Mouse (Mus musculus) heart, embryonic 14.5 days (tissue): Measurements from ENCODE around the gene Kl. TPM values are rescaled to one million over a fixed set of nuclear protein-coding genes. Genes with fewer than 3 reads are reported as not detected.

Source experiments
- ATAC-seq: fragments of 200-750 bp; cut with Nextera tagmentation; 2 replicates; pipeline ENCODE4 v1.8.0; 2017; ENCODE audit warnings: low read depth, moderate TSS enrichment; ENCODE audit not compliant: insufficient number of reproducible peaks, insufficient read depth, low FRiP score
- H3K27ac ChIP-seq, 2 experiments: fragments of 200-500 bp in 1 of 2; fragments of 300-500 bp in 1 of 2; sonication (generic) in 1 of 2; replicated peaks in 1 of 2; 2 replicates each; pipeline ENCODE4 v1.5.1; 2012 to 2014; ENCODE audit warnings: low read depth in 2 of 2, low read length in 2 of 2, control low read depth in 1 of 2, mild to moderate bottlenecking in 1 of 2, mixed read lengths in 1 of 2; ENCODE audit not compliant: control insufficient read depth in 1 of 2, insufficient read depth in 1 of 2
- H3K27me3 ChIP-seq: fragments of 300-500 bp; sonication (generic); 2 replicates; pipeline ENCODE4 v1.6.1; 2014; ENCODE audit warnings: mild to moderate bottlenecking, low read length, control low read depth; ENCODE audit not compliant: control insufficient read depth, insufficient read depth
- H3K36me3 ChIP-seq: fragments of 300-500 bp; sonication (generic); 2 replicates; pipeline ENCODE4 v1.6.1; 2014; ENCODE audit warnings: mild to moderate bottlenecking, control low read depth, low read length, mixed read lengths; ENCODE audit not compliant: control insufficient read depth, insufficient read depth
- H3K4me1 ChIP-seq, 2 experiments: fragments of 200-500 bp in 1 of 2; fragments of 300-500 bp in 1 of 2; sonication (generic) in 1 of 2; 2 replicates each; pipeline ENCODE4 v1.6.1; 2012 to 2014; ENCODE audit warnings: low read length in 2 of 2, control low read depth in 1 of 2, mixed read lengths in 1 of 2; ENCODE audit not compliant: control insufficient read depth in 2 of 2, insufficient read depth in 2 of 2
- H3K4me2 ChIP-seq: fragments of 300-500 bp; sonication (generic); 2 replicates; pipeline ENCODE4 v1.6.1; 2014; ENCODE audit warnings: mild to moderate bottlenecking, low read length
- H3K4me3 ChIP-seq, 2 experiments: fragments of 200-500 bp in 1 of 2; fragments of 300-500 bp in 1 of 2; sonication (generic) in 1 of 2; 2 replicates each; pipeline ENCODE4 v1.5.1; 2012 to 2014; ENCODE audit warnings: low read length in 2 of 2, mild to moderate bottlenecking in 2 of 2, control low read depth in 1 of 2, low read depth in 1 of 2, moderate library complexity in 1 of 2; ENCODE audit not compliant: control insufficient read depth in 1 of 2, insufficient read depth in 1 of 2
- H3K9ac ChIP-seq: fragments of 300-500 bp; sonication (generic); 2 replicates; pipeline ENCODE4 v1.6.1; 2014; ENCODE audit warnings: mild to moderate bottlenecking, low read length
- H3K9me3 ChIP-seq: fragments of 300-500 bp; sonication (generic); 2 replicates; pipeline ENCODE4 v1.6.1; 2016; ENCODE audit warnings: low read length, control low read depth; ENCODE audit not compliant: control insufficient read depth
- WGBS: fragments of 180-500 bp; shearing (Covaris S2); extraction: QIAGEN DNeasy Blood & Tissue Kit; methylation state at CpG from one replicate; pipeline ENCODE4 v1.1.7; 2014; 5-methylcytosine and 5-hydroxymethylcytosine counted together
- polyA plus RNA-seq: library from polyadenylated mRNA; unstranded; fragments of >200 nt; fragmentation: Nextera tagmentation; extraction: Ambion mirVana; gene quantifications from 2 replicates; pipeline ENCODE4 v1.2.1, GENCODE M21; 2014

Kl gene
- polyA plus RNA-seq, 1 experiment from 2014 or later, result 1.2 TPM

GRCm38 (mm10) chr5:150994096-150994495 is 41.7 kb downstream of the Kl start:
- H3K4me2 ChIP-seq, result no peak overlapping the region
- H3K27me3 ChIP-seq, result no peaks in the 10 kb centered on the region
- no peak overlapping the region for H3K4me3 ChIP-seq
- H3K27ac ChIP-seq, result no peak overlapping the region
- H3K9me3 ChIP-seq, result no peaks in the 10 kb centered on the region
- 85% methylated on average over 7 of the region's 7 CpGs for WGBS
- ATAC-seq, result no peak
- no peak overlapping the region for H3K9ac ChIP-seq
- H3K36me3 ChIP-seq, result no peaks in the 10 kb centered on the region
- H3K4me1 ChIP-seq, result no peaks in the 10 kb centered on the region

DNA sequence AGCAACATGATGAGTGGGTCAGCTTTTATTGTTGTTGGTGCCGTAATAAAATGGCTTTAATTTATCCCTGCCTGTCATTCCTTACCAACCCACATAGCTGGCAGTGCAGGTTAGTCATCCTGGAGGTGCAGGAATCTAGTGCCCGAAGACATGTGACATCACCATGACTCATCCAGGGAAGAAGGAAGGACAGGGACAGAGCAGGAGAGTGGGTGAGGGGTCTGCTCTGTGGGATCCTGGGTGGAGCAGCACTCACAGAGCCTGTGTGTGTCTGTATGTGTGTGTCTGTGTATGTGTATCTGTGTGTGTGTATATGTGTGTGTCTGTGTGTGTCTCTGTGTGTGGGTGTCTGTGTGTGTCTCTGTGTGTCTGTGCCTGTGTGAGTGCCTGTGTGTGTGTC is 44.2 kb downstream of the Kl start:
- Histone ChIP-seq H3K27me3 (no peaks in the 10 kb centered on the region), H3K4me3 (no peak overlapping the region)
- 49% methylated on average over 2 of the region's 2 CpGs for WGBS

GRCm38 (mm10) chr5:151001111-151001510 is 48.7 kb downstream of the Kl start:
- H3K36me3 ChIP-seq, result no peaks in the 10 kb centered on the region
- no peak overlapping the region for H3K27ac ChIP-seq
- no peak for ATAC-seq
- H3K4me3 ChIP-seq, result no peak overlapping the region
- H3K9ac ChIP-seq, result no peak overlapping the region
- no peaks in the 10 kb centered on the region for H3K27me3 ChIP-seq
- 78% methylated on average over 7 of the region's 7 CpGs for WGBS
- no peaks in the 10 kb centered on the region for H3K4me1 ChIP-seq
- H3K4me2 ChIP-seq, result no peak overlapping the region
- no peaks in the 10 kb centered on the region for H3K9me3 ChIP-seq

More for the DNA sequence above, 44.2 kb downstream of the Kl start:
- H3K9me3 ChIP-seq, result no peaks in the 10 kb centered on the region
- H3K9ac ChIP-seq, result no peak overlapping the region
- H3K36me3 ChIP-seq, result no peaks in the 10 kb centered on the region
- no peaks in the 10 kb centered on the region for H3K4me1 ChIP-seq
- no peak overlapping the region for H3K4me2 ChIP-seq
- H3K27ac ChIP-seq, result no peak overlapping the region
- 0 out of 2 replicates have a peak, but pooled peaks have one; percentile 21 for ATAC-seq

DNA sequence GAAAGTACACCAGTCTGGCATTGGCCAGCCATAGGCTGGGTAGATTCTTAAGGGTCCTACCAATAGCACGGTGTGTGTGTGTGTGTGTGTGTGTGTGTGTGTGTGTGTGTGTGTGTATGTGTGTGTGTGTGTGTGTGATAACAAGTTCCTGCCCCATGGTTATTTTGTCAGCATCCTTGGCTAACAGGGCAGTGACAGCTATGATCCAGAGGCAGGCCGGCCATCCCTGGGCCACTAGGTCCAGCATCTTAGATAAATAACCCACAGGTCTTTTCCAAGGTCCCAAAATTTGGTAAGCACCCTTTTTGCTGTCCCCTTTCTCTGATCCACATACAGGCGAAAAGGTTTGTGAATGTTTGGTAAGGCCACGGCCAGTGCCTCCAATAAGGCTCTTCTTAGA is 49.6 kb downstream of the Kl start:
- no peak for ATAC-seq
- H3K36me3 ChIP-seq, result no peaks in the 10 kb centered on the region
- no peaks in the 10 kb centered on the region for H3K27me3 ChIP-seq
- H3K4me2 ChIP-seq, result no peak overlapping the region
- H3K4me3 ChIP-seq, result no peak overlapping the region
- 81% methylated on average over 4 of the region's 4 CpGs for WGBS
- H3K9ac ChIP-seq, result no peak overlapping the region
- no peak overlapping the region for H3K27ac ChIP-seq
- no peaks in the 10 kb centered on the region for H3K9me3 ChIP-seq
- H3K4me1 ChIP-seq, result no peaks in the 10 kb centered on the region

DNA sequence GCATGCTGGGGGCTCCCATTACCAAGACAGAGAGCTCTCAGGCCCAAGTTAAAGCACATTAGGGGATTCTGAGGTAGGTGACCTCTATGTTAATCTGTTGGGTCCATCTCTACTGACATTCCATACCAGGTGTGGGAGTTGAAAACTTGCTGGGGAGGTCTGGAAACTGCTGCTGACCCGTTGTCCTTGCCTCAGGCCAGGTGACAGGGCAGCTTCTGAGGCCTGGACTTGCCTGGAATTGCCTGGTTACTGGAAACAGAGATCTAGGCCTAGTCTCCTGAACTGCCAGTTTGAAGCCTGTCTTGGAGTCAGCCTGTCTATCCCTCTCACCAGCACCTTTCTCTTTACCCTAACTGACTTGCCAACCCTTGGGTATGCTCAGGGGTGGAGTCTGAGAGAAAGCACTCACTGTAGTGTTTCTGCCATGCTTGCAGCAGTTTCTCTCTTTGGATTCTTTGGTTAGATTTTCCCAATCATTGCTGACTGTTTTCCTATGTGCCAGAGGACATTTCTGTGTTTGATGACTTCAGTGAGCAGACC is 51.9 kb downstream of the Kl start:
- 63% methylated on average over 1 of the region's 1 CpGs for WGBS
- Histone ChIP-seq H3K4me3 (no peak overlapping the region), H3K9ac (no peak overlapping the region), H3K36me3 (no peaks in the 10 kb centered on the region), H3K27ac (no peak overlapping the region), H3K4me2 (no peak overlapping the region), H3K4me1 (no peaks in the 10 kb centered on the region), H3K9me3 (no peaks in the 10 kb centered on the region), H3K27me3 (no peaks in the 10 kb centered on the region)
- no peak for ATAC-seq

GRCm38 (mm10) chr5:151018450-151018849 is 66.0 kb downstream of the Kl start:
- Histone ChIP-seq H3K9ac (no peak overlapping the region), H3K4me3 (no peak overlapping the region), H3K27me3 (no peaks in the 10 kb centered on the region), H3K9me3 (peaks cover 7% of the 10 kb centered on the region; the same call in 1 of the 2 replicates), H3K4me1 (peaks cover 5 to 6% of the 10 kb centered on the region in 2 experiments), H3K36me3 (no peaks in the 10 kb centered on the region), H3K4me2 (no peak overlapping the region), H3K27ac (no peak overlapping the region)
- ATAC-seq, result no peak
- WGBS, result 74% methylated on average over 5 of the region's 5 CpGs

DNA sequence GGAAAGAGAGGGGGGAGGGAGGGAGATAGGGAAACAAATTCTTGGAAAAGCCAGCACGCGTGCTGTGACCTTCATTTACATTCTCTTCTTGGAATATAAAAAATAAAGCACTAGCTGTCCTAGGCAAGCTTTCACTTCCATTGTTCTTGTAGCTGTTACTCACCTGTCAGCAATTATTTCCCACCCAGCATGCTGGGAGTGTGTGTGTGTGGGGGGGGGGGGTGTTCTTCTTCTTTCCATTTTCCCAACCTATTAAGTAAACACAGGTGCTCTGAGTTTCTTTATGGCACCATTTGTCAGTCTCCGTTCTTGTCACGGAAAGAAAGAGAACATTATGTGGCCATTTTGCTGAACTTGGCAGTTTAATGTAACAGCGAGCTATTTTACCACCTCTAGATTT is 66.6 kb downstream of the Kl start:
- peaks cover 7% of the 10 kb centered on the region; the same call in 1 of the 2 replicates for H3K9me3 ChIP-seq
- H3K27ac ChIP-seq, result no peak overlapping the region
- no peak overlapping the region for H3K4me2 ChIP-seq
- H3K36me3 ChIP-seq, result no peaks in the 10 kb centered on the region
- ATAC-seq, result no peak
- H3K9ac ChIP-seq, result no peak overlapping the region
- H3K27me3 ChIP-seq, result no peaks in the 10 kb centered on the region
- WGBS, result 65% methylated on average over 5 of the region's 5 CpGs
- no peak overlapping the region for H3K4me3 ChIP-seq
- H3K4me1 ChIP-seq, result peaks cover 5 to 8% of the 10 kb centered on the region in 2 experiments
